Mouse (Mus musculus): ENCODE results near the gene Dcst2. TPM values are rescaled to one million over a fixed set of nuclear protein-coding genes. Genes with fewer than 3 reads are reported as not detected.
A peak's percentile ranks its signal among the peaks of the same experiment; 100 is the strongest.

Gene Dcst2
- polyA plus RNA-seq, 1 experiment from 2014 or later: not detected

- no peak overlapping the region for H3K4me3 ChIP-seq (ENCODE audit: low read length)
- H3K36me3 ChIP-seq (ENCODE audit: control insufficient read depth, insufficient read depth): peaks cover 19% of the 10 kb centered on the region
- peaks cover 7% of the 10 kb centered on the region for H3K4me1 ChIP-seq (ENCODE audit: control insufficient read depth, insufficient read depth, low read length)
- H3K9ac ChIP-seq (ENCODE audit: low read length): no peak overlapping the region
- no peak for ATAC-seq (replicated peaks; ENCODE audit: extremely low read depth, insufficient read depth, low FRiP score)
- H3K9me3 ChIP-seq (replicated peaks; ENCODE audit: control insufficient read depth, low read length): no peaks in the 10 kb centered on the region
- no peaks in the 10 kb centered on the region for H3K27me3 ChIP-seq (ENCODE audit: control insufficient read depth, insufficient read depth, low read length)
- no peak overlapping the region for H3K27ac ChIP-seq (ENCODE audit: low read length)
- no peak overlapping the region for H3K4me2 ChIP-seq (ENCODE audit: low read depth, low read length)
- 89% methylated on average over 3 of the region's 3 CpGs for WGBS
Observed at GRCm38 (mm10) chr3:89409701-89410100, 47.9 kb downstream of the Dcst2 start.

- ATAC-seq (replicated peaks; ENCODE audit: extremely low read depth, insufficient read depth, low FRiP score): no peak
- Histone ChIP-seq H3K36me3 (ENCODE audit: control insufficient read depth, insufficient read depth) (peaks cover 23% of the 10 kb centered on the region), H3K4me3 (ENCODE audit: low read length) (peak overlapping the region; percentile 81), H3K9me3 (replicated peaks; ENCODE audit: control insufficient read depth, low read length) (no peaks in the 10 kb centered on the region), H3K4me2 (ENCODE audit: low read depth, low read length) (peak overlapping the region; percentile 85), H3K4me1 (ENCODE audit: control insufficient read depth, insufficient read depth, low read length) (peaks cover 7% of the 10 kb centered on the region), H3K27ac (ENCODE audit: low read length) (no peak overlapping the region), H3K9ac (ENCODE audit: low read length) (peak overlapping the region; percentile 81), H3K27me3 (ENCODE audit: control insufficient read depth, insufficient read depth, low read length) (no peaks in the 10 kb centered on the region)
- WGBS: 76% methylated on average over 10 of the region's 10 CpGs
Observed at GRCm38 (mm10) chr3:89410864-89411263, 49.1 kb downstream of the Dcst2 start.

- Histone ChIP-seq H3K4me2 (ENCODE audit: low read depth, low read length) (peak within 1 kb of the TSS; percentile 85), H3K4me3 (ENCODE audit: low read length) (peak within 1 kb of the TSS; percentile 81), H3K27me3 (ENCODE audit: control insufficient read depth, insufficient read depth, low read length) (no peaks in the 10 kb centered on the region), H3K36me3 (ENCODE audit: control insufficient read depth, insufficient read depth) (peaks cover 27% of the 10 kb centered on the region), H3K9ac (ENCODE audit: low read length) (peak within 1 kb of the TSS; percentile 81), H3K4me1 (ENCODE audit: control insufficient read depth, insufficient read depth, low read length) (peaks cover 10% of the 10 kb centered on the region), H3K27ac (ENCODE audit: low read length) (peak within 1 kb of the TSS; percentile 62), H3K9me3 (replicated peaks; ENCODE audit: control insufficient read depth, low read length) (no peaks in the 10 kb centered on the region)
- ATAC-seq (replicated peaks; ENCODE audit: extremely low read depth, insufficient read depth, low FRiP score): peak; percentile 99
- 5% methylated on average over 28 of the region's 28 CpGs for WGBS
Observed at GRCm38 (mm10) chr3:89411490-89412393, 50.0 kb downstream of the Dcst2 start, which contains the start of gene Flad1. TSS of gene Flad1 (minus strand) at chr3:89411870.

- H3K9me3 ChIP-seq (replicated peaks; ENCODE audit: control insufficient read depth, low read length): no peaks in the 10 kb centered on the region
- H3K27ac ChIP-seq (ENCODE audit: low read length): no peak overlapping the region
- no peaks in the 10 kb centered on the region for H3K27me3 ChIP-seq (ENCODE audit: control insufficient read depth, insufficient read depth, low read length)
- 94% methylated on average over 8 of the region's 8 CpGs for WGBS
- H3K4me3 ChIP-seq (ENCODE audit: low read length): no peak overlapping the region
- no peak for ATAC-seq (replicated peaks; ENCODE audit: extremely low read depth, insufficient read depth, low FRiP score)
- H3K36me3 ChIP-seq (ENCODE audit: control insufficient read depth, insufficient read depth): peaks cover 24% of the 10 kb centered on the region
- H3K9ac ChIP-seq (ENCODE audit: low read length): no peak overlapping the region
- no peak overlapping the region for H3K4me2 ChIP-seq (ENCODE audit: low read depth, low read length)
- H3K4me1 ChIP-seq (ENCODE audit: control insufficient read depth, insufficient read depth, low read length): peaks cover 24% of the 10 kb centered on the region
Observed at GRCm38 (mm10) chr3:89416158-89416557, 54.4 kb downstream of the Dcst2 start.

DNA sequence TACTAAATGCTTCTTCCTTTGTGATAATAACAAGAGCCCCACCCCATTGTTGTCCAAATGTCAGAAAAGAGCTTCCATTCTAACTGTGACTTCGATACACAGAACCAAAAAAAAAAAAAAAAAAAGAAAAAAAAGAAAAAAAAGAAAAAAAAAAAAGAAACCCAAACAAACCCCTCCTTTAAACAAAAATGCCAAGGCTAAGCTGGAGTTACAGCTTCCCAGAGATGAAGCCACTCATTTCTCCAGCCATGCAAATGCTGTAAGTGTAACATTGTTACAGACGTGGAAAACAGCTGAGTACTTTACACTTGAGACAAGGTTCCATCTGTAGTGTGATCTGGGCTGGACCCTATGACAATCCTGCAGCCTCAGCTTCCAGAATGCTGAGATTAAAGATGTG lies 55.4 kb downstream of the Dcst2 start:
- Histone ChIP-seq H3K9ac (ENCODE audit: low read length) (peak overlapping the region; percentile 79), H3K27ac (ENCODE audit: low read length) (peak overlapping the region; percentile 100), H3K9me3 (replicated peaks; ENCODE audit: control insufficient read depth, low read length) (no peaks in the 10 kb centered on the region), H3K4me2 (ENCODE audit: low read depth, low read length) (peak overlapping the region; percentile 90), H3K36me3 (ENCODE audit: control insufficient read depth, insufficient read depth) (peaks cover 24% of the 10 kb centered on the region), H3K27me3 (ENCODE audit: control insufficient read depth, insufficient read depth, low read length) (no peaks in the 10 kb centered on the region), H3K4me3 (ENCODE audit: low read length) (peak overlapping the region; percentile 90), H3K4me1 (ENCODE audit: control insufficient read depth, insufficient read depth, low read length) (peaks cover 31% of the 10 kb centered on the region)
- no peak for ATAC-seq (replicated peaks; ENCODE audit: extremely low read depth, insufficient read depth, low FRiP score)
- 23% methylated on average over 2 of the region's 2 CpGs for WGBS

- Histone ChIP-seq H3K9ac (ENCODE audit: low read length) (peak overlapping the region; percentile 79), H3K9me3 (replicated peaks; ENCODE audit: control insufficient read depth, low read length) (no peaks in the 10 kb centered on the region), H3K36me3 (ENCODE audit: control insufficient read depth, insufficient read depth) (peaks cover 24% of the 10 kb centered on the region), H3K4me3 (ENCODE audit: low read length) (peak overlapping the region; percentile 90), H3K4me2 (ENCODE audit: low read depth, low read length) (peak overlapping the region; percentile 90), H3K27ac (ENCODE audit: low read length) (peak overlapping the region; percentile 100), H3K27me3 (ENCODE audit: control insufficient read depth, insufficient read depth, low read length) (no peaks in the 10 kb centered on the region), H3K4me1 (ENCODE audit: control insufficient read depth, insufficient read depth, low read length) (peaks cover 36% of the 10 kb centered on the region)
- no peak; the same call in 1 of the 2 replicates for ATAC-seq (replicated peaks; ENCODE audit: extremely low read depth, insufficient read depth, low FRiP score)
- 0% methylated on average over 20 of the region's 20 CpGs for WGBS
Observed at GRCm38 (mm10) chr3:89417840-89418169, 56.0 kb downstream of the Dcst2 start.

DNA sequence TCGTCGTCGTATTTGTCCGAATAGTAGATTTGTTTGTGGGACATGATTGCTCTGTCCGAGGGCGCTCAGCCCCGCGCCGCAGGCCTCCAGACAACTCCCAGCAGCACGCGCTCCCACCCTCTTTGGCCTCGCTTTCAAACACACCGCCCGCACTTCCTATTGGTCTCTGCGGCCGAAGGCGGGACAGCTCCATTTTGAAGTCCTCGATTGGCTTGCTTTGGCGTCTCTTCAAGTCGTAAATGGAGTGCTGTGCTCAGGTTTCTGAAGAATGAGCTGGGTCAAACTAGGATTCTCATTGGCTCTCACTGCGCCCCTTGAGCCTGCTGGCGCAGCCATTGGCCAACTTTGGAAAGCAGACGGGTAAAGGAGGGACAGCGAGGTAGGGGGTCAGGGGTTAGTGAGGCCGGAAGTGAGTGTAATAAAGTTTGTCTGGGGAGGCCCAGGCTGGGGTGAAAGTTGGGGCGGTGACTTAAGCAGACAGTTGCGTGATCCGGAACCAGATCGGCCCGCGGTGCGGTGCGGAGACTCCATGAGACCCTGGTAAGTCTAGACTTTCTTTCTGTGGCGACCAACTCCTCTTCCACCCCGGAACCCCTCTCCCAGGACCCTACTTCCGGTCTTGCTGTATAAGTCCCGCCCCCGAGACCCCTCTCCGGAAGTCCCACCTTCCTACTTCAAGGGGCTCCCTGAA lies 56.5 kb downstream of the Dcst2 start, which contains the start of the genes Cks1b and Shc1:
TSS of gene Cks1b (minus strand) at position 214 of the 691 bp plus-strand sequence.
TSS of gene Shc1 (plus strand) at position 274 of the 691 bp plus-strand sequence.
- Histone ChIP-seq H3K4me2 (ENCODE audit: low read depth, low read length) (peak within 1 kb of the TSS; percentile 90), H3K4me3 (ENCODE audit: low read length) (peak within 1 kb of the TSS; percentile 90), H3K27me3 (ENCODE audit: control insufficient read depth, insufficient read depth, low read length) (no peaks in the 10 kb centered on the region), H3K27ac (ENCODE audit: low read length) (peak within 1 kb of the TSS; percentile 100), H3K9ac (ENCODE audit: low read length) (peak within 1 kb of the TSS; percentile 79), H3K4me1 (ENCODE audit: control insufficient read depth, insufficient read depth, low read length) (peaks cover 36% of the 10 kb centered on the region), H3K9me3 (replicated peaks; ENCODE audit: control insufficient read depth, low read length) (no peaks in the 10 kb centered on the region), H3K36me3 (ENCODE audit: control insufficient read depth, insufficient read depth) (peaks cover 24% of the 10 kb centered on the region)
- WGBS: under 1% methylated on average over 39 of the region's 39 CpGs
- ATAC-seq (replicated peaks; ENCODE audit: extremely low read depth, insufficient read depth, low FRiP score): peak; percentile 90

DNA sequence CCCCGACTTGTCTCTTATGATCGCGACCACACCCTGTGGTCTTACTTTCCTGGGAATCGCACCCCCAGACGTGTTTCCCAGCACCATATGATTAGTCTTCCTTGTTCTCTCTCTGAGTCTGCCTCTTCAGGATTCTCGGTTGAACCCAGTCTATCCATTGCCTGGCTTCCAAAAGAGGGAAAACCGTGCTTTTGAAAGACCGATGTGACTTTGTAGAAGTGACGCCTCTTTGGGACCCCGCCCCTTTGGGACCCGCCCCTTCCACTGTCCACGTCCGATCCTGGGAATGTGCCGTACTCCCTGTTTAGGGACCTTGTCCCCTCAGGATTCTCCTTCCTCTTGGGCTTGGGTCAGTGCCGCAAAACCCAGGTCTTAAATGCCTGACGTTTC lies 57.1 kb downstream of the Dcst2 start:
- peak overlapping the region; percentile 100 for H3K27ac ChIP-seq (ENCODE audit: low read length)
- WGBS: 0% methylated on average over 16 of the region's 16 CpGs
- H3K4me3 ChIP-seq (ENCODE audit: low read length): peak overlapping the region; percentile 90
- H3K36me3 ChIP-seq (ENCODE audit: control insufficient read depth, insufficient read depth): peaks cover 23% of the 10 kb centered on the region
- H3K9ac ChIP-seq (ENCODE audit: low read length): peak overlapping the region; percentile 77
- peak; percentile 29 for ATAC-seq (replicated peaks; ENCODE audit: extremely low read depth, insufficient read depth, low FRiP score)
- no peaks in the 10 kb centered on the region for H3K27me3 ChIP-seq (ENCODE audit: control insufficient read depth, insufficient read depth, low read length)
- H3K4me2 ChIP-seq (ENCODE audit: low read depth, low read length): peak overlapping the region; percentile 85
- H3K9me3 ChIP-seq (replicated peaks; ENCODE audit: control insufficient read depth, low read length): no peaks in the 10 kb centered on the region
- peaks cover 36% of the 10 kb centered on the region for H3K4me1 ChIP-seq (ENCODE audit: control insufficient read depth, insufficient read depth, low read length)
